Mouse (Mus musculus): Measurements from ENCODE around the gene Ankub1.

DNA sequence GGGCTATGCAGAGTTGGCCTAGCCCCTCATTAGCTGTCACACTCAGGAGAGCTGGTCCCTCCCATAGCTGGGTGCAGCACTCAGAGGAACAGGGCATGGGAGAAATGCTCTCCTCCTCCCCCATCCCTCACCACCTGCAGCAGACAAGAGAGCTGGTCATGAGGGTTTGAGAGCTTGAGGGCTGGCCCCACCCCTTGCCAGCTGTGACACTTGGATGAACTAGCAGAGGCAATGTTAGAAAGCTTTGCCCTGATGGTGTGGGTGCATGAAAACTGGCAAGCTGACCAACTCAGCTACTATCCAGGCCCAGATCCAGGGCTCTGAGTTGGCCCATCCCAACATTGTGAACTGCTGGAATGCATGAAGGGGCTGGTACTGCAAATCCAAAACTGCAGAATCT, 14.8 kb downstream of the Ankub1 start:
- TF ChIP-seq CTCF (IDR thresholded peaks at IDR 0.05; ENCODE audit: insufficient read depth, low read depth, low read length): no peak
- TF ChIP-seq POLR2A (IDR thresholded peaks at IDR 0.05; ENCODE audit: insufficient read depth, low read depth, low read length): no peak

Measured in olfactory bulb, adult 2 months (tissue).